Mouse (Mus musculus) testis, adult 2 months (tissue): ENCODE measurements around the gene Hoxd8. TPM values are rescaled to one million over a fixed set of nuclear protein-coding genes. Genes with fewer than 3 reads are reported as not detected.

Source experiments
- H3K27ac ChIP-seq: fragments of 200-500 bp; 2 replicates; pipeline ENCODE4 v1.5.1; 2012; ENCODE audit warnings: low read depth, low read length; ENCODE audit not compliant: control insufficient read depth, insufficient read depth
- H3K27me3 ChIP-seq: fragments of 200-500 bp; 2 replicates; pipeline ENCODE4 v1.6.1; 2012; ENCODE audit warnings: mild to moderate bottlenecking, low read length, moderate library complexity; ENCODE audit not compliant: control insufficient read depth, insufficient read depth
- H3K36me3 ChIP-seq: fragments of 200-500 bp; 2 replicates; pipeline ENCODE4 v1.6.1; 2012; ENCODE audit warnings: mild to moderate bottlenecking, low read length; ENCODE audit not compliant: control insufficient read depth, insufficient read depth
- H3K4me1 ChIP-seq: fragments of 200-500 bp; 2 replicates; pipeline ENCODE4 v1.6.1; 2012; ENCODE audit warnings: low read length; ENCODE audit not compliant: control insufficient read depth, insufficient read depth
- H3K4me3 ChIP-seq: fragments of 200-500 bp; 2 replicates; pipeline ENCODE4 v1.5.1; 2012; ENCODE audit warnings: low read depth, mild to moderate bottlenecking, low read length, moderate library complexity, mixed read lengths; ENCODE audit not compliant: control insufficient read depth
- CTCF ChIP-seq: fragments of 200-500 bp; IDR thresholded peaks from 2 replicates; pipeline ENCODE4 v1.5.1; 2012; ENCODE audit warnings: low read depth, mild to moderate bottlenecking, inconsistent platforms, low read length, moderate library complexity; ENCODE audit not compliant: control insufficient read depth, insufficient read depth, insufficient replicate concordance
- POLR2A ChIP-seq: fragments of 200-500 bp; IDR thresholded peaks from 2 replicates; pipeline ENCODE4 v1.6.1; 2012; ENCODE audit warnings: low read depth, mild to moderate bottlenecking, inconsistent platforms, low read length, moderate library complexity; ENCODE audit not compliant: control insufficient read depth
- polyA plus RNA-seq: library from polyadenylated mRNA; depleted of rRNA; stranded (reverse); fragments of >200 nt; gene quantifications from 2 replicates; pipeline ENCODE4 v1.2.3, GENCODE M21; 2012

The Hoxd8 gene
- polyA plus RNA-seq, 1 experiment = 23.6 TPM

GRCm38 (mm10) chr2:74667191-74667841, 37.1 kb upstream of the Hoxd8 start:
- Histone ChIP-seq H3K4me3 (no peak overlapping the region), H3K27ac (no peak overlapping the region), H3K4me1 (peaks cover 8% of the 10 kb centered on the region; the same call in 1 of the 2 replicates), H3K27me3 (peaks cover 15% of the 10 kb centered on the region), H3K36me3 (no peaks in the 10 kb centered on the region)
- TF ChIP-seq CTCF (no peak), POLR2A (no peak)

- no peaks in the 10 kb centered on the region for H3K36me3 ChIP-seq
- TF ChIP-seq CTCF = no peak
- TF ChIP-seq POLR2A = no peak
- H3K4me3 ChIP-seq = peak within 1 kb of the TSS; percentile 57
- H3K4me1 ChIP-seq = peaks cover 12% of the 10 kb centered on the region
- peaks cover 15% of the 10 kb centered on the region for H3K27me3 ChIP-seq
- H3K27ac ChIP-seq = no peak within 1 kb of the TSS
Measured at GRCm38 (mm10) chr2:74667842-74668357, 36.5 kb upstream of the Hoxd8 start, which contains the start of gene Hoxd13. Gene Hoxd13, plus strand, starts transcription at chr2:74668310.

- peaks cover 13% of the 10 kb centered on the region for H3K27me3 ChIP-seq
- H3K4me1 ChIP-seq = peaks cover 12% of the 10 kb centered on the region
- H3K27ac ChIP-seq = no peak overlapping the region
- H3K36me3 ChIP-seq = no peaks in the 10 kb centered on the region
- TF ChIP-seq CTCF = no peak
- no peak for TF ChIP-seq POLR2A
- H3K4me3 ChIP-seq = peak overlapping the region; percentile 57
Measured at GRCm38 (mm10) chr2:74668370-74669229, 35.8 kb upstream of the Hoxd8 start.

- H3K4me3 ChIP-seq = no peak overlapping the region
- peaks cover 12% of the 10 kb centered on the region for H3K4me1 ChIP-seq
- H3K27ac ChIP-seq = no peak overlapping the region
- TF ChIP-seq POLR2A (no peak), CTCF (no peak)
- H3K36me3 ChIP-seq = no peaks in the 10 kb centered on the region
- peaks cover 14% of the 10 kb centered on the region for H3K27me3 ChIP-seq
Measured at GRCm38 (mm10) chr2:74669230-74669578, 35.2 kb upstream of the Hoxd8 start.

- H3K36me3 ChIP-seq = no peaks in the 10 kb centered on the region
- H3K4me1 ChIP-seq = peaks cover 12% of the 10 kb centered on the region
- H3K27me3 ChIP-seq = peaks cover 14% of the 10 kb centered on the region
- no peak overlapping the region for H3K4me3 ChIP-seq
- H3K27ac ChIP-seq = no peak overlapping the region
- no peak for TF ChIP-seq POLR2A
- no peak for TF ChIP-seq CTCF
Measured at GRCm38 (mm10) chr2:74669650-74670235, 34.7 kb upstream of the Hoxd8 start.

GRCm38 (mm10) chr2:74670632-74671188, 33.7 kb upstream of the Hoxd8 start:
- Histone ChIP-seq H3K4me3 (no peak overlapping the region), H3K4me1 (peaks cover 18% of the 10 kb centered on the region), H3K27me3 (peaks cover 17% of the 10 kb centered on the region), H3K36me3 (no peaks in the 10 kb centered on the region), H3K27ac (no peak overlapping the region)
- TF ChIP-seq POLR2A (no peak), CTCF (no peak)

- no peak overlapping the region for H3K4me3 ChIP-seq
- no peak overlapping the region for H3K27ac ChIP-seq
- H3K36me3 ChIP-seq = no peaks in the 10 kb centered on the region
- peaks cover 18% of the 10 kb centered on the region for H3K4me1 ChIP-seq
- H3K27me3 ChIP-seq = peaks cover 15% of the 10 kb centered on the region
- TF ChIP-seq CTCF (no peak), POLR2A (no peak)
Measured at GRCm38 (mm10) chr2:74671847-74672246, 32.6 kb upstream of the Hoxd8 start.
